Mouse (Mus musculus) left cerebral cortex, adult 2 months (tissue): ENCODE measurements around the gene Stip1. TPM values are rescaled to one million over a fixed set of nuclear protein-coding genes. Genes with fewer than 3 reads are reported as not detected.
"Not testable (repeated sequence)": the region's sequence is repeated elsewhere in the genome, so short reads cannot be mapped to it uniquely, and the experiment has no call there.

Experiments
- DNase-seq, 2 experiments: peaks; one replicate each; pipeline ENCODE4 v3.0.0; 2021 to 2022; ENCODE audit warnings: low spot score in 2 of 2, mixed read lengths in 1 of 2; ENCODE audit errors: extremely low spot score in 1 of 2
- H3K27ac ChIP-seq: fragments of 200-600 bp; 2 replicates; pipeline ENCODE4 v1.8.1; 2022
- H3K4me3 ChIP-seq: fragments of 200-600 bp; 2 replicates; pipeline ENCODE4 v1.8.1; 2022
- CTCF ChIP-seq: fragments of 200-600 bp; IDR thresholded peaks from 2 replicates; pipeline ENCODE4 v1.8.1; 2022; ENCODE audit warnings: antibody characterized with exemption, mild to moderate bottlenecking, moderate library complexity
- intact Hi-C: fragments of 180-260 bp; cut with DNase I; formaldehyde crosslinking; loops from one replicate; pipeline ENCODE4 v1.15.1; 2025
- long read RNA-seq, 2 experiments: library from polyadenylated mRNA; stranded (forward); transcript quantifications; one replicate each; pipeline ENCODE4 v2.0.0; 2021; ENCODE audit warnings: borderline mapping rate in 2 of 2
- total RNA-seq, 2 experiments: library from RNA; stranded (reverse); gene quantifications; 2 replicates each; pipeline ENCODE4 v1.2.3; 2021

Stip1 gene
- total RNA-seq, result 100 to 1,000 TPM; 198 to 205 TPM
- long read RNA-seq, experiment 1, transcript Stip1-201 (14 exons, 2,108 nt), result major isoform, 239 of 253 reads
- long read RNA-seq, experiment 1, partial matches to known transcripts, result 7 of 253 reads
- long read RNA-seq, experiment 1, other reads (novel, unspliced or antisense), result 7 of 253 reads
- long read RNA-seq, experiment 2, transcript Stip1-201 (14 exons, 2,108 nt), result major isoform, 131 of 140 reads
- long read RNA-seq, experiment 2, partial matches to known transcripts, result 6 of 140 reads
- long read RNA-seq, experiment 2, other reads (novel, unspliced or antisense), result 3 of 140 reads

- H3K4me3 ChIP-seq, result peak within 1 kb of the TSS; percentile 88
- peak within 1 kb of the TSS; percentile 98 for H3K27ac ChIP-seq
- intact Hi-C loops, result loop anchor here (5.0 kb wide), 1 partner anchor 118 kb away; the partner anchor contains the start of gene Esrra
- peak; percentile 40 for TF ChIP-seq CTCF
- DNase-seq, result peak; percentile 97 to 99
These were observed at the start of gene Stip1 for GRCm38 (mm10) chr19:7039841-7040636. Stip1 (minus strand) TSS chr19:7039967.

GRCm38 (mm10) chr19:7089050-7089449 lies 49.3 kb upstream of the Stip1 start:
- DNase-seq, result no peak
- Histone ChIP-seq H3K27ac (0 out of 2 replicates have a peak overlapping the region, but pooled peaks have one; percentile 28), H3K4me3 (no peak overlapping the region)
- intact Hi-C loops, result no loop called here
- no peak for TF ChIP-seq CTCF

- no peak for DNase-seq
- Histone ChIP-seq H3K4me3 (no peak overlapping the region), H3K27ac (peak overlapping the region; percentile 47; the same call in 1 of the 2 replicates)
- no peak for TF ChIP-seq CTCF
- intact Hi-C loops, result no loop called here
These were observed 48.8 kb upstream of the Stip1 start for GRCm38 (mm10) chr19:7088558-7088957.

- Histone ChIP-seq H3K27ac (no peak overlapping the region), H3K4me3 (no peak overlapping the region)
- DNase-seq, result no peak
- intact Hi-C loops, result loop anchor here (5.0 kb wide), 1 partner anchor 83 kb away; no protein-coding TSS in a partner anchor
- no peak for TF ChIP-seq CTCF
These were observed 45.0 kb upstream of the Stip1 start for GRCm38 (mm10) chr19:7084734-7085133.

GRCm38 (mm10) chr19:7083035-7083794 lies 43.4 kb upstream of the Stip1 start:
- Histone ChIP-seq H3K4me3 (no peak overlapping the region), H3K27ac (peak overlapping the region; percentile 52)
- intact Hi-C loops, result loop anchor here (2.0 to 5.0 kb wide), 2 partner anchors 66 to 84 kb away; no protein-coding TSS in a partner anchor
- TF ChIP-seq CTCF, result no peak
- DNase-seq, result peak in 1 of 2 experiments; percentile 66

GRCm38 (mm10) chr19:7081516-7082266 lies 41.9 kb upstream of the Stip1 start:
- TF ChIP-seq CTCF, result no peak
- Histone ChIP-seq H3K27ac (peak overlapping the region; percentile 52), H3K4me3 (no peak overlapping the region)
- peak in 1 of 2 experiments; percentile 59 for DNase-seq
- intact Hi-C loops, result loop anchor here (2.0 to 5.0 kb wide), 2 partner anchors 67 to 86 kb away; no protein-coding TSS in a partner anchor

- Histone ChIP-seq H3K27ac (no peak overlapping the region), H3K4me3 (no peak overlapping the region)
- intact Hi-C loops, result no loop called here
- no peak for DNase-seq
- no peak for TF ChIP-seq CTCF
These were observed 38.5 kb upstream of the Stip1 start for GRCm38 (mm10) chr19:7078271-7078670.

GRCm38 (mm10) chr19:7077666-7078065 lies 37.9 kb upstream of the Stip1 start:
- no peak for TF ChIP-seq CTCF
- intact Hi-C loops, result no loop called here
- no peak overlapping the region for H3K27ac ChIP-seq
- DNase-seq, result no peak
- H3K4me3 ChIP-seq, result no peak overlapping the region

- H3K27ac ChIP-seq, intact Hi-C loops, H3K4me3 ChIP-seq, DNase-seq: not testable (repeated sequence)
These were observed 35.6 kb upstream of the Stip1 start for GRCm38 (mm10) chr19:7075336-7075735.

GRCm38 (mm10) chr19:7073997-7074781 lies 34.4 kb upstream of the Stip1 start:
- no peak overlapping the region for H3K27ac ChIP-seq
- intact Hi-C loops, result no loop called here
- TF ChIP-seq CTCF, result no peak
- H3K4me3 ChIP-seq, result no peak overlapping the region
- DNase-seq, result no peak
